Mouse (Mus musculus) intestine, embryonic 15.5 days (tissue): ENCODE data around the gene Nf1. TPM values are rescaled to one million over a fixed set of nuclear protein-coding genes. Genes with fewer than 3 reads are reported as not detected.

Experiments used
- ATAC-seq: fragments of 200-750 bp; cut with Nextera tagmentation; 2 replicates; pipeline ENCODE4 v1.8.0; 2017; ENCODE audit warnings: moderate TSS enrichment, moderate library complexity
- H3K27ac ChIP-seq: fragments of 300-500 bp; sonication (generic); 2 replicates; pipeline ENCODE4 v1.5.1; 2015; ENCODE audit warnings: mild to moderate bottlenecking, inconsistent platforms
- H3K27me3 ChIP-seq: fragments of 300-500 bp; sonication (generic); replicated peaks from 2 replicates; pipeline ENCODE4 v1.6.1; 2015; ENCODE audit warnings: inconsistent platforms
- H3K36me3 ChIP-seq: fragments of 300-500 bp; sonication (generic); 2 replicates; pipeline ENCODE4 v1.6.1; 2015; ENCODE audit warnings: inconsistent platforms
- H3K4me1 ChIP-seq: fragments of 300-500 bp; sonication (generic); replicated peaks from 2 replicates; pipeline ENCODE4 v1.6.1; 2015; ENCODE audit warnings: inconsistent platforms
- H3K4me2 ChIP-seq: fragments of 300-500 bp; sonication (generic); replicated peaks from 2 replicates; pipeline ENCODE4 v1.6.1; 2015; ENCODE audit warnings: mild to moderate bottlenecking, inconsistent platforms
- H3K4me3 ChIP-seq: fragments of 300-500 bp; sonication (generic); replicated peaks from 2 replicates; pipeline ENCODE4 v1.5.1; 2015; ENCODE audit warnings: inconsistent platforms
- H3K9ac ChIP-seq: fragments of 300-500 bp; sonication (generic); 2 replicates; pipeline ENCODE4 v1.6.1; 2015; ENCODE audit warnings: inconsistent platforms
- H3K9me3 ChIP-seq: fragments of 300-500 bp; sonication (generic); 2 replicates; pipeline ENCODE4 v1.6.1; 2016; ENCODE audit warnings: inconsistent platforms
- WGBS: fragments of 180-500 bp; shearing (Covaris S2); methylation state at CpG from one replicate; pipeline ENCODE4 v1.1.7; 2015; 5-methylcytosine and 5-hydroxymethylcytosine counted together
- polyA plus RNA-seq: library from polyadenylated mRNA; unstranded; fragments of >200 nt; fragmentation: Nextera tagmentation; extraction: Ambion mirVana; gene quantifications from 2 replicates; pipeline ENCODE4 v1.2.1, GENCODE M21; 2015

The Nf1 gene
- polyA plus RNA-seq, 1 experiment from 2014 or later, result 4.7 TPM

DNA sequence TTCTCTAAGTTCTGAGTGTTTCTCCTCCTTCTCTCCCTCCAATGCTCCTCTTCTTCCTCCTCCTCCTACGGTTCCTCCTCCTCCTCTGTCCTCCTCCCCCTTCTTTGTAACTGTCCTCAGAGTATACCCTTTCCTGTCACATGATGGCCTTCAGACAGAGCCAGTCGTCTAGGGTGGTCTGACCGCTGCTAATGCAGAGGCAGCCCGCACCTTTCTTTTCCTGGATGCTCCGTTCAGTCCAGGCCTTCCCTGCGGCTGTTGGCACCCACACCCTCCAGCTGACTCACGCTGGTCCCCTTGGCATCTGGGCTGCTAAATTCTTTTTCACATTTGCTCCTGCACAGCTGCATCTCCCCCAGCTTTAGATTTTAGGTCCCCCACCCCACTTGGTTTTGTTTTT lies 33.0 kb upstream of the Nf1 start:
- ATAC-seq, result peak; percentile 54; the same call in 1 of the 2 replicates
- Histone ChIP-seq H3K4me1 (peaks cover 20% of the 10 kb centered on the region), H3K36me3 (no peaks in the 10 kb centered on the region), H3K4me3 (no peak overlapping the region), H3K9me3 (no peaks in the 10 kb centered on the region), H3K9ac (no peak overlapping the region), H3K27me3 (no peaks in the 10 kb centered on the region), H3K4me2 (no peak overlapping the region), H3K27ac (peak overlapping the region; percentile 81)
- WGBS, result 33% methylated on average over 7 of the region's 7 CpGs

DNA sequence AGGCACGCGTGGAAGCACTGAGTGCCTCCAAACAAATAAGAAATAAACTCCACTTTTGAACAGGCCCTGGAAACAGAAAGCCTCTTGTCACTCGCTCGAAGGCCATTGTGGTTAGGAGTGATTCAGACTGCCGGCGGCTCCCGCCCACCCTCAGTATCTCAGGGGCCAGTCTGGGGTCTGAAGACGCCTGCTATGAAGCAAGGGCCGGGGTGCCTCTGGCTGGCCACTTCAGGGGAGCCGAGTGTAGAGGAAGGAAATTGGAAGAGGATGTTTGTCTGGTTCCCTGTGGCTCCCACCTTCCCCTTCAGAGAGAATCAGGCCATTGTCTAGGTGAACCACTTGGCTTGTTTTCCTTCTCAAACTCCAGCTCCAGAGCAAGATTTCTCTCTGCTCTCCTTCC lies 32.5 kb upstream of the Nf1 start:
- WGBS, result 18% methylated on average over 10 of the region's 10 CpGs
- no peaks in the 10 kb centered on the region for H3K9me3 ChIP-seq
- H3K27ac ChIP-seq, result peak overlapping the region; percentile 81
- peak; percentile 70 for ATAC-seq
- no peaks in the 10 kb centered on the region for H3K36me3 ChIP-seq
- H3K4me1 ChIP-seq, result peaks cover 20% of the 10 kb centered on the region
- H3K27me3 ChIP-seq, result no peaks in the 10 kb centered on the region
- no peak overlapping the region for H3K4me2 ChIP-seq
- H3K4me3 ChIP-seq, result no peak overlapping the region
- no peak overlapping the region for H3K9ac ChIP-seq

DNA sequence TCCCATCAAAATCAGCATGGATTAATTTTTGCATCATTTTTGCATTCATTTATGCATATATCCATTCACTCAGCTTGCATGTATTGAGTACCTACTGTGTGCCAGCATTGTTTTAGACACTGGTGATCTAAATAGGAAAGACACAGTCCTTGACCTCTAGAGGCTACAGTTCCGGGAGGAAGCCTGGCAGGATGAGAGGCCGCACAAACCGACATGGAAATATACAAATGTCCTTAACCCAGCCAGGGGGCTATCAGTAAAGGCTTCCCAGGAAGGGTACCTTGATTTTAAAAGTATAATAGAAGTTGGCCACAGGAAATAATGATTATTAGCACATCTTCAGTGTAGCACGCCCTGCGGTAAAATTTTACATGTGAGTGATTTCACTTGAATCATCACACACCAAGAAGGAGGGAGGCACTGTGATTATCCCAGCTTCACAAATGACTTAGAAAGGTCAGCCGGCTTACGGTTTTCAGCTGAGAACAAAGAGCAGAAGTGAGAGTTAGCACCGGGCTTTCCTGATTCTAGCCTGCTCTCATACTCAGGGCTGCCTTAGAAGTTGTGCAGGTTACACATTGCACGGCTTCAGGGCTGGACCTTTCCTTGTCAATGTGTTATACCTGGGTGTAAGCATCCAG lies 31.8 kb upstream of the Nf1 start:
- H3K27me3 ChIP-seq, result no peaks in the 10 kb centered on the region
- no peaks in the 10 kb centered on the region for H3K9me3 ChIP-seq
- ATAC-seq, result no peak
- peak overlapping the region; percentile 81; the same call in 1 of the 2 replicates for H3K27ac ChIP-seq
- H3K4me2 ChIP-seq, result no peak overlapping the region
- WGBS, result 64% methylated on average over 9 of the region's 9 CpGs
- H3K36me3 ChIP-seq, result no peaks in the 10 kb centered on the region
- peaks cover 20% of the 10 kb centered on the region for H3K4me1 ChIP-seq
- no peak overlapping the region for H3K4me3 ChIP-seq
- no peak overlapping the region for H3K9ac ChIP-seq

DNA sequence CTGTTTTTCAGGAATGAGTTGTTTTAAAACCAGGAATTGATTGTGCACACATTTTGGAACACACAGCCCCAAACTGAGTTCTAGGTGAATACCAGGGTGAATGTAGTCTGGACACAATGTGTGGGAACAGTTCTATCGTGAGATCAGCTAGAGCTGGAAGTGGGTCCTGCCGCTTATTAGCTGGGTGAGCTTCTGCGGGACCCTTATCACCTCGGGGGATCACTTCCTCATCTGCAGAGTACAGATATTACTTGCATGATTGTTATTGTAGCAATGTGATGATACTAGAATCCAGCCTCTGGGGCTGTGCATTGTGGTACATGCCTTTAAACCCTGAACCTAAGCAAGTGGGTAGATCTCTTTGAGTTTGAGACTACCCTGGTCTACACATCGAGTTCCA lies 29.0 kb upstream of the Nf1 start:
- WGBS, result 82% methylated on average over 5 of the region's 5 CpGs
- H3K27ac ChIP-seq, result no peak overlapping the region
- H3K36me3 ChIP-seq, result no peaks in the 10 kb centered on the region
- no peak overlapping the region for H3K4me2 ChIP-seq
- no peaks in the 10 kb centered on the region for H3K9me3 ChIP-seq
- ATAC-seq, result no peak
- no peak overlapping the region for H3K4me3 ChIP-seq
- H3K4me1 ChIP-seq, result peaks cover 20% of the 10 kb centered on the region
- no peaks in the 10 kb centered on the region for H3K27me3 ChIP-seq
- no peak overlapping the region for H3K9ac ChIP-seq

DNA sequence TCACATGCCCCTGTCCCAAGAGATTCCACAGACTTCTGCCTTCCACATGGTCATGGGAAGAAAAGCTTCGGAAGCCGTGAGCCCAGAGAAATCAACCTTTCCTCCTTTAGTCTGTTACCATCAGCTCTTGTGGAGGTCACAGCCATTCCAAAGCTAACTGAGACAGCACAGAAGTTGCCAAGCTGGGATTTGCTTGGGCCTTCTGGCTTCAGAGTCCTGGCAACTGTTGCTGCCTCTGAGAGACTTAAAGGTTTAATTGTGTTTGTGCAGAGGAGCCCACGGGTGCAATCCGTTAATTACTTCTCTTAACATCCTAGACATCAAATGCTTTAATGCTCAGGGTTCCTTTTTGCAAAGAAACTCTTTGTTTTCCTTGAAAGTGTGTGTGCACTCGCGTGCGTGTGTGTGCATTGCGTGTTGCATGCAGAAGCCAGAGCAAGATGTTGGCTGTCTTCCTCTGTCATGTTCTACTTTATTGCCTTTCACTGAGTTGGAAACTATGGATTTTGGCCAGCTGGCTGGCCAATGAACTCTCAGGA lies 22.6 kb upstream of the Nf1 start:
- H3K9ac ChIP-seq, result no peak overlapping the region
- no peak overlapping the region for H3K27ac ChIP-seq
- no peaks in the 10 kb centered on the region for H3K9me3 ChIP-seq
- H3K4me3 ChIP-seq, result no peak overlapping the region
- H3K4me2 ChIP-seq, result no peak overlapping the region
- no peaks in the 10 kb centered on the region for H3K27me3 ChIP-seq
- H3K4me1 ChIP-seq, result no peaks in the 10 kb centered on the region
- H3K36me3 ChIP-seq, result no peaks in the 10 kb centered on the region
- 84% methylated on average over 8 of the region's 8 CpGs for WGBS
- no peak for ATAC-seq

DNA sequence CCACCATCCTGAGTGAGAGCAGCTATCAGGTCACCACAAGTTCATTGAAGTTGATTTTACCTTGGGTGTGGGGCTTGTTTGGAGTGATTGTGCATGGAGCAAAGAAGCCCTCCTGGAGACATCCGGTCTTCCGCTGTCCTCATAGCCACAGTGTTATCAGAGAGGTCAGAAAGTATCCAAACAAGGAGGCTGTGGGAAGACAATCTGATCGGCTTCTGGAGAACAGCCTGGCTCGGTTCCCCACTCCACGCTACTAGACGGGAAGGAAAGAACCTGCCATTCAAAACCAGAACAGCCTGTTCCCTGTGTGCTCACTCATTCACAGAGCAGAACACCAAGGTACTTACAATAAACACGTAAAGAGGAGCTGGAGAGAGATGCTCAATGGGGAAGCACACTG lies 19.7 kb upstream of the Nf1 start:
- H3K27ac ChIP-seq, result no peak overlapping the region
- no peak for ATAC-seq
- no peaks in the 10 kb centered on the region for H3K4me1 ChIP-seq
- no peaks in the 10 kb centered on the region for H3K27me3 ChIP-seq
- no peak overlapping the region for H3K9ac ChIP-seq
- H3K4me3 ChIP-seq, result no peak overlapping the region
- H3K4me2 ChIP-seq, result no peak overlapping the region
- no peaks in the 10 kb centered on the region for H3K36me3 ChIP-seq
- 45% methylated on average over 7 of the region's 7 CpGs for WGBS
- H3K9me3 ChIP-seq, result no peaks in the 10 kb centered on the region

DNA sequence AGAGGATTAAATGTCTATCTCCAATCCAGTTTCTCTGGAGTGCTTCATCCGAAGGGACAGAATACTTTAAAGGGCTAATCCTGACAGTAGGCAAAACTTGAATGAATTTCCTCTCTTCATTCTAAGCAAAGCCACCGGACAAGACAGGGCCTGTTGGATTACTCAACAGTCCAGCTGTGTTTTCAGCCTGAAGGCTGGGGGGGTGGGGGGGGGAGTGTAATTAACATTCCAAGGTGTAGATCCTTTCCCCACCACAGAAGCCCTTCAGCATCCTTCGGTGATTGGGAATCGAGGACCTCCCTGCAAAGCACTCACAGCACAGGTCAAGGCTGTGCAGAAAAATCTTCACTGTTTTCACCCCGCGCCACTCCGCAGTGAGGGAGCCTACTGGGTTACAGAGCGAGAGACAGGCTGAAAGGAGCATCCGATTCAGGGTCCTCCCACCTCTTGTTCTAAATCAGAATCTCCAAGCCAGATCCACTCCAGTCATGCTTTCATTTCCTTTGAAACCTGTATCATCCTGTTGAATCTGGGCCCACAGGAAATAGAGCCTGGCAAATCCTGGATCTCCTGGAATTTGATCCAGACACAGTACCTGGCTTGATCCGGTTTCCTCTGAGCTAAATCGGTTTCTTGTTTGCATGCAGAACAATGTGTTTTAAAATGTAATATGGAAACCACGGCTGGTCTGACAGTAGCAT lies 15.4 kb upstream of the Nf1 start:
- H3K4me1 ChIP-seq, result no peaks in the 10 kb centered on the region
- no peak overlapping the region for H3K4me2 ChIP-seq
- H3K27ac ChIP-seq, result no peak overlapping the region
- H3K9ac ChIP-seq, result no peak overlapping the region
- H3K4me3 ChIP-seq, result no peak overlapping the region
- H3K36me3 ChIP-seq, result no peaks in the 10 kb centered on the region
- no peaks in the 10 kb centered on the region for H3K9me3 ChIP-seq
- 60% methylated on average over 12 of the region's 12 CpGs for WGBS
- no peaks in the 10 kb centered on the region for H3K27me3 ChIP-seq
- no peak for ATAC-seq

DNA sequence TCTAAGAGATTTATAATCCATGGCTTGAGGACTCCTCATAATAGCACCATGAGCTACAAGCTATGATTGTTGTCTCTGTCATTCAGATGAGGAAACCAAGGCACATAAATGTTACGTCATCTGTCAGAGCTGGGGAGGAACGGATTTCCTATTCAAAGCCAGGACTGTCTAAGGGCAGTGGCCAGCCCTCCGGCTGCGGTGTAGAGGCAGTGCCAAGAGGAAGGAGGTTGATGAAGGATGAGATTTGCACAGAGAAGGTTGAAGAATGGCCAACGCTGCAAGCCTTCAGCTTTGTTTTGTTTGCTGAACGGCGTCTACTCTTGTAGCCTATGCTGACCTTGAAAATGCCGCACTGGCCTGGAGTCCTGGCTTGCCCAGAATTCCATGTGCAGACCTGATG lies 13.8 kb upstream of the Nf1 start:
- H3K36me3 ChIP-seq, result no peaks in the 10 kb centered on the region
- H3K27ac ChIP-seq, result no peak overlapping the region
- ATAC-seq, result no peak
- no peaks in the 10 kb centered on the region for H3K27me3 ChIP-seq
- 84% methylated on average over 8 of the region's 8 CpGs for WGBS
- H3K4me1 ChIP-seq, result no peaks in the 10 kb centered on the region
- no peak overlapping the region for H3K4me2 ChIP-seq
- no peak overlapping the region for H3K9ac ChIP-seq
- H3K9me3 ChIP-seq, result no peaks in the 10 kb centered on the region
- no peak overlapping the region for H3K4me3 ChIP-seq

DNA sequence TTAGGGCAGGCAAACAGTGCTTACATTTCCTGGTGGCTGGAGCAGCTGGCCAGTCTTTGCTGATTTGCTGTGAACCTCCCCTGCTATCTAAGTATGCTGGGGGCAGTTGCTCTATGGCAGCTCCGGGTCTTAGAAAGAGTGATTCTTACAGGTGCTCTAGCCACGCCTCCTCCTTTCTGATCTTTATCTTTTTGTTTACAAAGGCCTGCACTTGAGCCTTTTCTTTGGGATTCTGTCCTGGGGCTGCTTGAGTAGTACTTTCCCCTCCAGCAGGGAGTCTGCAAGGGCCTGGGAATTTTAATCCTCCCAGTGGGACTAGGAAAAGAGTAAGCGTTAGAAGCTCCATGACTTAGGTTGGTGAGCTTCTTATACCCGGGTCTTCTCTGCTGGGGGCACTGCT lies 12.4 kb upstream of the Nf1 start:
- H3K4me1 ChIP-seq, result no peaks in the 10 kb centered on the region
- ATAC-seq, result no peak
- no peak overlapping the region for H3K4me2 ChIP-seq
- no peaks in the 10 kb centered on the region for H3K27me3 ChIP-seq
- no peaks in the 10 kb centered on the region for H3K36me3 ChIP-seq
- WGBS, result 23% methylated on average over 4 of the region's 4 CpGs
- no peaks in the 10 kb centered on the region for H3K9me3 ChIP-seq
- H3K4me3 ChIP-seq, result no peak overlapping the region
- no peak overlapping the region for H3K9ac ChIP-seq
- H3K27ac ChIP-seq, result no peak overlapping the region

DNA sequence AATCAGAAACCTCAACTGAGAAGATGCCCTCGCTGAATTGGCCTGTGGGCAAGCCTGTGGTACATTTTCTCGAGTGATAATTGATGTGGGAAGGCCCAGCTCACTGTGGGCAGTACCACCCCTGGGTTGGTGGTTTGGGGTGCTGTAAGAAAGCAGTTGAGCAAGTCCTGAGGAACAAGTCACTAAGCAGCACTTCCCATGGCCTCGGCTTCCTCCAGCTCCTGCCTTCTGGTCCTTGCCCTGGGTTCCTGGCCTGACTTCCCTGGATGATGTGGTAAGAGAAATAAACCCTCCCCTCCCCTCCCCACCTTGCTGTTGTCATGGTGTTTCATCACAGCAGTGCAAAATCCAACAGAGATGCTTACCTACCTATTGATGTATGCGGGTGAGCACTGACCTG lies 11.4 kb upstream of the Nf1 start:
- Histone ChIP-seq H3K27me3 (no peaks in the 10 kb centered on the region), H3K27ac (no peak overlapping the region), H3K9me3 (no peaks in the 10 kb centered on the region), H3K9ac (no peak overlapping the region), H3K4me2 (no peak overlapping the region), H3K4me3 (no peak overlapping the region), H3K36me3 (no peaks in the 10 kb centered on the region), H3K4me1 (no peaks in the 10 kb centered on the region)
- 85% methylated on average over 4 of the region's 4 CpGs for WGBS
- ATAC-seq, result no peak

DNA sequence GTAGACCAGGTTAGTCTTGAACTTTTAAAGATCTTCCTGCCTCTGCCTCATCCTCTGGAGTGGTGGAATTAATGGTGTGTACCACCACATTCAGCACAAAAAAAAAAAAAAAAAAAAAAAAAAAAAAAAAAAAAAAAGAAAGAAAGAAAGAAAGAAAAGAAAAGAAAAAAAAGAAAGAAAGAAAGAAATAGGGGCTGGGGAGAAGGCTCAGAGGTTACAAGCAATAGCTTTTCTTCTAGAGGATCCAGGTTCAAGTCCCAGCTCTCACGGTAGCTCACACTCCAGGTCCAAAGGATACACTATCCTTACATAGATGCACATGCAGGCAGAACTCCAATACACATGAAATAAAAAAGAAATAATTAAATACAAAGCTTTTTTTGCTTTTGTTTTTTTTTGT lies 9.9 kb upstream of the Nf1 start:
- ATAC-seq, result no peak
- 96% methylated on average over 1 of the region's 1 CpGs for WGBS
- Histone ChIP-seq H3K4me3 (no peak overlapping the region), H3K9ac (no peak overlapping the region), H3K4me1 (no peaks in the 10 kb centered on the region), H3K36me3 (no peaks in the 10 kb centered on the region), H3K4me2 (no peak overlapping the region), H3K27me3 (no peaks in the 10 kb centered on the region), H3K27ac (no peak overlapping the region), H3K9me3 (no peaks in the 10 kb centered on the region)

DNA sequence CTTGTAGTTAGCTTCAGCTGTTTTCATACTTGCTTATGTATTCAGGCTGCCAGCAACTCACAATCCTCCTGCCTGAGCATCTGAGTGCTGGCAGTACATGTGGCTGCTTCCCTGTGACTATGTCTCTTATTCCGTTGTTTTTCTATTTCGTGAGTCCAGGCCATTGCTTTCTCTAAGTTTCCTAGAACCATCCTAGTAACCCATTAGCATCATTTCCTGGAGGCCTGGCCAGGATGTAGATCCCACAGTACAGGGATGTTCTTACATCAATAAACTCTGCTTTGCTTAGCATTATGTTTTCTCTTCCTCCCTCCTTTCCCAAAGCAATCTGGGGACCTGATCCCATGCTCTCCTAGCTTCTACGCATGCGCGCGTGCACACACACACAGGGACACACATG lies 4.4 kb upstream of the Nf1 start:
- H3K4me1 ChIP-seq, result no peaks in the 10 kb centered on the region
- H3K27me3 ChIP-seq, result no peaks in the 10 kb centered on the region
- ATAC-seq, result no peak
- no peak overlapping the region for H3K27ac ChIP-seq
- H3K4me3 ChIP-seq, result no peak overlapping the region
- no peak overlapping the region for H3K9ac ChIP-seq
- 91% methylated on average over 6 of the region's 6 CpGs for WGBS
- H3K36me3 ChIP-seq, result no peaks in the 10 kb centered on the region
- H3K4me2 ChIP-seq, result no peak overlapping the region
- H3K9me3 ChIP-seq, result no peaks in the 10 kb centered on the region

DNA sequence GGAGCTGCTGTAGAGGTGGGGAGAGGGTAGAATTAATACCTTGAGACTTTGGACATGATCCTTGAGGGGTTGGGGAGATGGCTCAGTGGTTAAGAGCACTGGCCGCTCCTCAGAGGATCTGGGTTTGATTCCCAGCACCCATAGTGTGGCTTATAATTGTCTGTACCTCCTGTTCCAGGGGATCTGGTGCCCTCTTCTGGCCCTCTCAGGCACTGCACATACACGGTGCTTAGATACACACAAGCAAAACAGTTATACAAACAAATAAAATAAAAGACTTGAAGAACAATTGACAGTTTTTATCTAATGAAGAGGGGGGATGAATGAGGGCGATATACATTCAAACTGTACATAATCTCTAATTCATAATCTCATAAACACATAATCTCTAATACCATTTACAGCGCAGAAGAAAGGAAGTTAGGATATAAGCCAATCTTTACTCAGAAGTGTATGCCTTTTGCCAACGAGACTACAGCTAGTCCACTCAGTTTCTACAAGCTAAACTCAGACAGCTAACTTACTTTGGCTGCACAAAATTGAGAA lies 2.7 kb upstream of the Nf1 start:
- no peak overlapping the region for H3K4me3 ChIP-seq
- H3K9ac ChIP-seq, result no peak overlapping the region
- no peaks in the 10 kb centered on the region for H3K36me3 ChIP-seq
- H3K9me3 ChIP-seq, result no peaks in the 10 kb centered on the region
- no peaks in the 10 kb centered on the region for H3K27me3 ChIP-seq
- ATAC-seq, result no peak
- peaks cover 7% of the 10 kb centered on the region for H3K4me1 ChIP-seq
- H3K4me2 ChIP-seq, result no peak overlapping the region
- WGBS, result 90% methylated on average over 5 of the region's 5 CpGs
- H3K27ac ChIP-seq, result no peak overlapping the region
